Mouse (Mus musculus) frontal cortex, postnatal 14 days (tissue): ENCODE measurements at regions not wholly inside any gene's neighbourhood (a gene's known extent, or its start where the extent isn't known, plus 50 kb on each side); places are given as distances from the start of the nearest gene placed in this dataset.

Source experiments
- DNase-seq, 2 experiments: peaks; one replicate each; pipeline ENCODE4 v3.0.0; 2022; ENCODE audit warnings: low spot score in 2 of 2

- no peak for DNase-seq
Observed at GRCm38 (mm10) chr4:10141238-10141934, 732.9 kb upstream of the 2610301B20Rik start.

- no peak for DNase-seq
Observed at GRCm38 (mm10) chr4:10149911-10150310, 724.4 kb upstream of the 2610301B20Rik start.

DNA sequence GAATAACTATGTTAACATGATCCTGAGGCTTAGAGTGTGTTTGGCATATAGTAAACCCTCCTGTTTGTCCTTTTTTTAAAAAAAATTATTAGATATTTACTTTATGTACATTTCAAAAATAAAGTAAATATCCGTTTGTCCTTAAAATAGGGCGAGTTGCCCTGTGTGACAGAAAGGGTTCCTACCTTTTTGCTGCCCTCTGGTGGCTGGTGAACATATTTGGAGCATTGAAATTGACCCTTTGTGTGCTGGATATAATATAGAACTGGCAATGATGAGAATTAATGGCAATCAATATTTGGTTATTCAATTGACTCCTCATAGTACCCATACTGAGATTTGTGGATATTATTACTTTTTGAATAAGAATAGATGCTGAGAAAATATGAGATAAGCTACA, 723.8 kb upstream of the 2610301B20Rik start:
- no peak for DNase-seq

- no peak for DNase-seq
Observed at GRCm38 (mm10) chr4:10155705-10156390, 718.5 kb upstream of the 2610301B20Rik start.

DNA sequence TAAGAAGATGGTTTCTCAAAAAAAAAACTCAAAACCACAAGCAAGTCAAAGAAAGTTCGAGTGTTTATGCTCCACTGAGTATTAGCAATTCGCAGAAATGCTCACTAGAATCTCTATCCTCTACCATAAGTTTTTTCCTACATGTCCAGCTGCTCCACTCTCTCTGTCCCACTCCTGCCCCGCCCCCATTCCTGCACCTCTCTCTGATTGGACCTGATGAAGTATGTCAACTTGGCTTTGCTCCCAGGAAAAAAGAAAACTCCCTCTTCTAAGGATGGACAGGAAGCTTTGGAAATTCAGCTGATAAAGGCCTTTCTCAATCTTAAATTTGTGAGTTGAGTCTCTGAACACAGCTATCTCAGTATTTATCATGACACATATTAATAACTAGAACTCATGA, 684.4 kb upstream of the 2610301B20Rik start:
- no peak for DNase-seq

- DNase-seq = no peak
Observed at GRCm38 (mm10) chr4:10197245-10197943, 676.9 kb upstream of the 2610301B20Rik start.

- DNase-seq = no peak
Observed at GRCm38 (mm10) chr4:10201835-10202234, 672.5 kb upstream of the 2610301B20Rik start.

DNA sequence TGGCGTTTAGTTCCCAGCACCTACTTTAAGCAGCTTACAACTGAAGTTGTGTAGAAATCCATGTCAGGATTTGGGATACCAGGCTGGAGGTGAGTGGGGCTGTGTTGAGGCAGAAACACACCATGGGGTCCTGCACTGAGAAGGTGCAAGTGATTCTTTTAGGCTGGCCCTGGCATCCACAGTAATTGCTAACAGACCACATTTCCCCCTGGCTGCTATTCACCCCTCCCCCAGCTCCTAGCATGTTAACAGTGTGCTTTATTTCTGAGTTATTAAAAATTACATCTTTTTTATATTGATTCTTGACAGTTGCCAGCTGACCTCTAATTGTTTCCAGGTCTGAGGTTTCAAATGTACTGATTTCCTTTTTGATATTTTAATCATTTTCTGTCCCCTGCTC, 670.1 kb upstream of the 2610301B20Rik start:
- DNase-seq = no peak

- no peak for DNase-seq
Observed at GRCm38 (mm10) chr4:10209324-10209923, 664.9 kb upstream of the 2610301B20Rik start.

- DNase-seq = no peak
Observed at GRCm38 (mm10) chr4:10211303-10211702, 663.0 kb upstream of the 2610301B20Rik start.

DNA sequence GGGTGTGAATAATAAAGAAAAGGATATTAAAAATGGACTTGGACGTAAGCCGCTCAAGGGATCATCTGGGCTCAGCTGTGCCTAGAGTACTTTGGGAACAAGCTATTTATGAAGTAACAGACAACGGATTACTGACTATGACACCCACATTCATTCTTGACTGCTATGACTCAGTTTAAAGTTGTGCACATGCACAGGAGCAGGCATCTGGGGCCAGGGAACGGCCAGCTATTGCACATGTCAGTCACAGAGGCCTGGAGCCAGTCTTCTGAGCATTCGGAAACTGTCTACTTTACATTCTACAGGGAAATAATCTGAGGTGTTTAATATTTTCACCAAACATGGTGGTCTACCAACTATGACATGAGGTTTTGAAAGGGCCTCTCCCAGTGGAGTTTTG, 639.0 kb upstream of the 2610301B20Rik start:
- DNase-seq = no peak

- no peak for DNase-seq
Observed at GRCm38 (mm10) chr4:10242117-10242516, 632.2 kb upstream of the 2610301B20Rik start.

DNA sequence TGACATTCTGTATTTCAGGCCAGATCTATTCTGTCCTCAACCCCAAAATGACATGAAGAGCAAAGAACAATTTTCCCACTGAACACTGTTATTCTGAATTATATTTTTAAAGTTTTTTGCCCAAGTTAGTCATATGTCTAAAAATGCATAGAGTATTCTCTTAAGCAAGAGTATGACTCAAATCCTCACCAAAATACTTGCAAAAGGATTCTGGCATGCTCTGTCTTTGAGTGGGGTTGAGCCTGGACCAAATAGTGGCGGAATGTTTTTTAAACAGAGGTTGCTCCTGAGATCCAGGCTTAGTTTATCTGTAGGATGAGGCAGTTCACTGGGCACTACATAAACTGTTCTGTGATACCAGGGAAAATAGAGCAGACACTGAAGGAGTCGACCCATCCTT, 631.4 kb upstream of the 2610301B20Rik start:
- DNase-seq = no peak

DNA sequence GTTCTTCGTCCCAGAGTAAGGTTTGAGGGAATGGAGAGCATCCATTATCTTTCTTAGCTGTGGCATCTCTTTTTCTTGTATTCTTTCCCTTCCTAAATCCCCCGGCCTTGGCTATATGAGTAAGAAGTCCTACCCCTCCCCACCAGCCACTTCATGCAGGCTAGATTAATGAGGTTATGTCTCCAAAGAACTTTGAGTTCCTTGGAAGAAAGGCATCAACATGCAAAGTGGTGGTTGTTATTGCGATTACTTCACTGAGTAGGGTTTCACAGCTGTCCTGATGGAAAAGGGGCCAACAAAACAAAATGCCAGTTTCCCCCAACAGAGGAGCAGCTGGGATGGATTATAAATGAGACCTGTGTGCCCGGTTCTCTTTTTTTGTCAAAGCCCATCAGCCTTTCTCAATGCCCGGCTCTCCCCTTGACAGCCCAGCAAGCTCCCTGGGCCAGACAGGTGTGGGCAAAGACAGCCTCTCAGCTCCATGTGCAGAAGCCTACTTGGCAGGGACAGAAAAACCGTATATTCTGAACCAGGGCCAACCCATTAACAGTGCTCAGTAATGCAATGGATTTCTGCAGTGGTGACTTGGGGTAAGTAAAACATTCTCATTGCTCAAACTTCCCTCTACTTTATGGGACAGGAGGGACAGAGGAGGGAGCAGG, 620.1 kb upstream of the 2610301B20Rik start:
- DNase-seq = no peak

DNA sequence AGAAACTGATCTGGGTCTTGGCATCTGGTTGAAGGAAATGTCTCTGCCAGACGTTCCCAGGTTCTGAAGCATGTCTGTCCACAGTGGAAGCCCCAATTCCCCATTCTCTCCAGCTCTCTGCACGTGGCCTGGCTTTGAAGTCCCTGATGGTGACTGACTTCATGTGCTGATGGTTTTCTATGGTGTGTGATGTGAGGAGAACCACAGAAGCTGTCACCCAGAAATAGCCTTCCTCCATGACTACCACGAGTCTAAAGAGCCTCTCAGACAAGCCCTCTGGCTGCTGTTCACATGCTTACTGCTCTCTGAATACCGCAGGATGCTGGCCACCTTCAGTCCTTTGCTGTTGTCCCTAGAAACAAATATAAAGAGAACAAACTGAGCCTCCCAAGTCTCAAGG, 616.8 kb upstream of the 2610301B20Rik start:
- no peak for DNase-seq

- DNase-seq = no peak
Observed at GRCm38 (mm10) chr4:10260351-10260750, 613.9 kb upstream of the 2610301B20Rik start.

DNA sequence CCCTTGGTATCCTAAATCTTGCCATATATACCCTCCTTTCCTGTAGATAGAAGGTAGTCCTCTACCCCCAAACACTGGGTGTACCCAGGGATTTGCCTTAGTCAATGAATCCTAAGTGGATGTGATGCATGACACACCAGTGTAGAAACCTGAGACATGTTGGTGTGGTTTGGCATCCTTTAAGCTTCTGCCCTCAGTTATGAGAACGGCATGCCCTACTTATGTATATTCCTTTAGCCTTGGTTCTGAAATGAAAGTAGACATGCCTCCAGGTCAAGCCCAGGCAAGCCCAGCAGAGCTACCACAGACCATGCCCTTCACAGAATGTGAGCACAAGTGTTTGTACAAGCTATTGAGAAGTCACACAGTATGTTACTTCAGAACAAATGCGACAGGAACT, 608.4 kb upstream of the 2610301B20Rik start:
- DNase-seq = no peak

DNA sequence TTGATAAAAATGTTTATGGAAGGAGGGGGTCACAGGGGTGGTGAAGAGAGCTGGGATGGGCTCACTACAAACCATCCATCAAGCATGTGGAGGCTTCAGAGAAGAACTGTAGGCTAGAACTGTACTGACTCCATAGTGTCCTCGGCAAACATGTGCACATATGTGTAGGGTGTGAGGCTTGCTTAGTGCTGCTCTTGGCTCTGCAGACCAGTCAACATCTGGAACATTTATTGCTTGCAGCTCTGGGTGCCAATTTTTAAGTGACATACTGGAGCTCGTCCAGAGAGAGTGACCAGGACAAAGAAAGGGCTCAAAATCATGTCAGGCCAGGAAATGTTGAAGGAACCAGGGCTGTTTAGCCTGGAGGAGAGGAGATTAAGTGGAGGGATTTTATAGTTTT, 588.7 kb upstream of the 2610301B20Rik start:
- no peak for DNase-seq

GRCm38 (mm10) chr4:10290326-10290725, 584.0 kb upstream of the 2610301B20Rik start:
- no peak for DNase-seq

DNA sequence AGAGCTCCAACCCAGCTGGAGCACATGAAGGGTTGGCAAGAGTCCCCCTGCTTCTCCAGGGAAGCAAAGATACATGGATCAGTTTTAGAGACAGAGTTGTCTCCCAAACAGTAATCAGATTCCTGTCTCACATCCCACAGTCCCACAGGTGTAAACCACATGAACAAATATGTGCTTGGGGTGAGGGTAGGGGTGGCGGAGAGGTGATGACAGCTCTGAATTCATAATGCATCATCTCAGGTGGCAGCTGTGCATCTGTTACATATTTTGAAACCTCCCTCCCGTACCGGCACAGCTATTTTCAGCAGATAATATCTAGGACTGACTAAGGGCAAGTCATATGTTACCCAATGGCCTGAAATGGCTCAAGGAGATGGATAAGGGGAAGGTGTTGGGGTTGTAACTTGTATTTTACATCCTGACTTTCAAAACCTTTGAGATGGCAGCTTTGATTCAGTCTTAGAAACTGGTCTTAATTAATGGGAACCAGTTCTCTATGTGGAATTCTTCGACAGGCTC, 579.2 kb upstream of the 2610301B20Rik start:
- no peak for DNase-seq

DNA sequence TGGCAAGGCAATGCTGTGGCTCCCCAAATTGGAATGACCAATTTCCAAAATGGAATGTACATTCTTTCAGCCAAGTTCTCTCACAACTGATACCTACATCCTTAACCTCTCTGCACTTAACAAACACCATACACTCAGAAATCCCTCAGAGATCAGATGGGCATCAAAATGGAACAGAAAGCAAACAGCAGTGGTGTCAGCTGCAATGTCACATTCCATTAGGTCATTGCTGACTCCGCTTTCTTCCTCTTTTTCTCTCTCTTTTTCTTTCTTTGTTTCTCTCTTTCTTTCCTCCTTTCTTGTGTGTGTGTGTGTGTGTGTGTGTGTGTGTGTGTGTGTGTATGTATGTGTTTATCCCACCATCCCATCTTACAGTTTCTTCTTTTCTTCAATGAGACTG, 578.1 kb upstream of the 2610301B20Rik start:
- no peak for DNase-seq

GRCm38 (mm10) chr4:10311886-10312285, 562.4 kb upstream of the 2610301B20Rik start:
- no peak for DNase-seq
